Mouse (Mus musculus) inflammation-experienced regulatory T-cells, adult 6 months (primary cell): ENCODE data around the gene Frmd4a. TPM values are rescaled to one million over a fixed set of nuclear protein-coding genes. Genes with fewer than 3 reads are reported as not detected.

Experiments
- ATAC-seq: one replicate; pipeline ENCODE4 v1.8.0; 2017
- polyA plus RNA-seq, 3 experiments: library from polyadenylated mRNA; unstranded; fragments of 100-300 nt; shearing (Covaris generic); gene quantifications; one replicate each; pipeline ENCODE4 v1.2.1; 2017

Gene Frmd4a
- 1 to 10 TPM; 1.2 to 1.5 (median 1.5) TPM for polyA plus RNA-seq

DNA sequence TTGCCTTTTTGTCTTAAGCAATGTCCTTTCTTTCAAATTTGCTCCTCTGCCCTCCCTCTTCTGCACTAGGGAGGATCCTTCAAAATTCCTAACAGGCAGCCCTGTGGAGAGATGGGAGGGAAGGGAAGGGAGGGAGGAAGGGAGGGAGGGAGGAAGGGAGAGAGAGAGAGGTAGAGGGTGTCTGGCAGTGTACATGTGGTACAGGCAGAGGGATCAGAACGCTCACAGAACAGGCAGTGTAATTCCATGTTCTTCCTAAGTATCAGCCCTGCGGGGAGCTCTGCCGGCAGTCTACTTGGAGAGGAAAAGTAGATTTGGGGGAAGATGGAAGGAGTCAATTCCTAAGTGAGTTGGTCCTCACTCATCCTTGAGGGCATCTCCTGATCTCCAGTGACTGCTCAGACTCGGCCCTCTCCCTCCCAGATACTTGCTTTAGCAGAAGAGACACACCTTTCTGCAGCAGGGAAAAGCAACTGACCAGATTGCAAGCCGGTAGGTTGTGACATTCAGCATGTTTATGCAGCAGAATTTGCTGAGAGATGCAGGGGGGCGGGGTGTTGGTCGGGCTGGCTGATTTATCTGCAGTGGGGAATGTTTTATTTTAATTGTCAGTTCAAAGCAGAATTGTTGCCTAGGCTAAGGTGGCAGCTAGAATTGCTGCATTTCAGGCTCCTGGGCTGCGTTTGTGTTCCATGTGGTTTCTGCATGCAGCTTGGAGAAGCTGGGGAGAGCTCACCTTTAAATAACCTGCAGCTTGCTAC is at the start of gene Frmd4a:
Gene Frmd4a, plus strand, starts transcription at position 190 of the 761 bp plus-strand sequence.
- no peak for ATAC-seq

DNA sequence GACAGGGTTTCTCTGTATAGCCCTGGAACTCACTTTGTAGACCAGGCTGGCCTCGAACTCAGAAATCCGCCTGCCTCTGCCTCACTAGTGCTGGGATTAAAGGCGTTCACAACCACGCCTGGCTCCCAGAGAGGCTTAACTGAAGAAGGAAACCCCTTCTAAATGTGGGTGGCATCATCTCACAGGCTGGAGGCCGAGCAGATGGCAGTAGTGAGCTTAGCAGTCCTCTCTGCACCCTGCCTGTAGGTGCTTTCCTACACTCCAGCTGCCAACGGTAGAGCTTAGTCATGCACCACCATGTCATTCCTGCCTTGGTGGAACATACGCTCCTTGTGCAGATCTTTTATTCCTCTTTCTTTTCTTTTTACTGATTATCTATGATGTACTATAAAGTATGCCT is 28.6 kb upstream of the Frmd4a start:
- no peak for ATAC-seq

DNA sequence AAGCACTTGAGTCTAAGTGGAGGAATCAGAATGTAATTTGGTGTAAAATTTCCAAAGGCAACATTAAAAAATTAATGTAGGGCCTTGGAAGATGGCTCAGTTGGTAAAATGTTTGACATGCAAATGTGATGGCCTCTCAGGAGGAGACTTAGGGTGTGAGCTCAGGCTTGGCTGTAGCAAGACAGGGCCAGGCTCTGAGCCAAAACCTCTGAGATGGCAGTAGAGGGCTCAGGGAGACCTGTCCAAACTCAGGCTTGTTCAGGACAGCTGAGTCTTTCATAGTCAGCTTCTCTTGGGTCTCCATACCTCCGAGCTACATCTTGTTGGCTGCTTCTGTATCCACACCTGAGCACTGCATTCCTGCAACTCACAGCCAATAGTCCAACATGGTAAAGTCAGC is 27.1 kb upstream of the Frmd4a start:
- no peak for ATAC-seq

DNA sequence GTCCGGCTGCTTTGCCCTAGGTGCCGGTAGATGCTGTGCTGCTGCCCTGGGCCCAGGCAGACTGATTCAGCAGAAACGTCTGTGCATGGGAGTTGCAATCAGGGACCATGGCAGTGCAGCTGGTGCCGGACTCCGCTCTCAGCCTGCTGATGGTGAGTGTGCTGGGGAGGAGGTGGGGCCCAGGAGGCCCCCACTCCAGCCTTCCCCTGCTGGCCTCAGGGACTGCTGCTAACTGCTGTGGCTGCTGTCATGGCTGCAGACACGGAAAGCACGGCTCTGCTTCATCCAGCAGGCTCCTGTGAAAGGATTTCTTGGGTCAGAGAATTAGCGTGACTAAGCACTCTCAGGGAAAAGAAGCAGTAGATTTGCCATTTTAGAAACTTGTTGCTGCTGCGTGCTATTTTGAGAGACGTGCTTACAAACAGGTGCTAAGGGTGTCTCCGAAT is 937 bp downstream of the Frmd4a start:
- ATAC-seq: no peak

DNA sequence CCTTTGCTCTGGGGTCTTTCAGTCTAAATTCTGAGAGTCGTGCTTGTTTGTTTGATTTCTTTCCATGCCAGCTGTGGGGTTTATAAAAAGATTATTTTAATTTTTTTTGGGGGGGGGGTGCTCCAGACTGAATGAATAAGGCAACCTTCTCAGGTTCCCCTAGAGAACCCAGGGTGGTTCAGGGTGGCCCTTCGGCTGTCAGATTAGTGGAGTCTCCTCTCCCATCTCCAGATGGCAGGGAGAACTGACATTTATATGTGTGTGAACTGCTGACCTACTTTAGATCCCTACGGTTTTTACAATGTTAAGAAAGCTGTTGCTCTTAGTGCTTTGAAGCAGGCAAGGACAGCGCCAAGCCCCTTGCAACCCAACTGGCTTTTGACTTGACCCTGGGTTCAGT is 1.4 kb downstream of the Frmd4a start:
- ATAC-seq: no peak

DNA sequence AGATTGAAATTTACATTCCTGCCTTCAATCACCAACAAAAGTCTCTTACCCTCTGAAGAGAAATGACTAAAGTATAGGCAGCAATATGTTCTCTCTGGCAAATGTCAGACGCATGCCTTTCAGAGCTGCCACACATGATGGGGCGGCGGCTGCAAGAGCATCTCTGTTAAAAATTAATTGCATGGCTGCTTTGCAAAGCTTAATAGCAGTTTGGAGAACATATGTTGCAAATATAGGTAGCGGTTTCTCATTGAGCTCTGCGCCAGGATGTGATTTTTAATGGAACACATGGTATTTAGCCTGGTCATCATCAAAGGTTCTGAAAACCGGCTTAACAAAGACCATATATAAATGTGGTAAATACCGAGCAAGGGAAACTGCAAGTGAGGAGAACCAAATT is 7.4 kb downstream of the Frmd4a start:
- ATAC-seq: no peak

DNA sequence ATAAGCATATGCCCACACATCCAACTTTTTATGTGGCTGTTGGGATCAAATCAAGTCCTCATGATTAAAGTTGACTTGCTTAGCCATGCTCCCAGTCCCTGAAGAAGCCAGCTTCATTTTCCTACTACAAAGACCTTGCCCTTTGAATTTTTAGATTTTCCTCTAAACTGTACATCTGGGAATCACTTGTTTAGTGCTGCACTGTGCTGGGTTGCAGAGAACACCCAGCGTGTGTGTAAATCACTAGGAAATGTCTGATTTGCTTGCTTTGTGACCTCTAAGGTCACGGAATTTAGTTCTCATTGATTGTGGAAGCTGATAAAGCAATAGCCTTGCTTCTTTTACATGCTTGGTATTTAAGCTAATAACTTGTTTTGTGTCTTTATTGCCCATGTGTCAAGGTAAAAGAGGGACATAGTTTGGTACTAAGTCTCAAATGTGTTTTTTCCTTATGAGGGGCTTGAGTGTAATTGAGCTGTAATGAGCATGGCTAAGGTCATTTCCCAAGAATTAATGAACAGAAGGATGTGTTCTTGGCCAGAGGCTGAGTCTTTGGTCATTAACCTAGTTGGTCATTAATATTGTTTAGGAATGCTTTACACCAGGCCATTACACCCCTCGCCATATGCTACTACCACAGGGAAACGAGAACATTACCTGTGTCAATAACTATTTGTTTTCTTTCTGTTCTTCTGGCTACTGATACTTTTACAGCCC is 11.7 kb downstream of the Frmd4a start:
- ATAC-seq: no peak

DNA sequence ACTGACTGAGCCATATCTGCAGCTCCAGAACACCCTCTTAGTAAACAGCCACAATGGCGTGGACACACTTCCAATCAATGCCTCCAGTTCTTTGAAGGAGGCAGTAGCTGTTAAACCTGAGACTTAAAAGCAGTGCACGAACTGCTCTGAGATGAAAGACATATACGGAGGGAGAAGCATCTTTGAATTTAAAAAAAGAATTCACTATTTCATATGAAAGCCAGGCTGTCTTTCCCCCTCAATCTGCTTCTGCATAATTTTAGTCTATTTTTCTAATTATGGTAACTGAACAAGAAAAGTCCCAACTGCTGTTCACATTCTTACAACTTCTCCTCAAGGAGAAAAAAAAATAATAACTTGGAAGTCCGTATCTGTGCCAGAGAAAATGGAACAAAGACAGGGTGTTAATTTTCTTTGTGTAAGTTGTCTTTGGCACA is 18.7 kb downstream of the Frmd4a start:
- ATAC-seq: no peak

DNA sequence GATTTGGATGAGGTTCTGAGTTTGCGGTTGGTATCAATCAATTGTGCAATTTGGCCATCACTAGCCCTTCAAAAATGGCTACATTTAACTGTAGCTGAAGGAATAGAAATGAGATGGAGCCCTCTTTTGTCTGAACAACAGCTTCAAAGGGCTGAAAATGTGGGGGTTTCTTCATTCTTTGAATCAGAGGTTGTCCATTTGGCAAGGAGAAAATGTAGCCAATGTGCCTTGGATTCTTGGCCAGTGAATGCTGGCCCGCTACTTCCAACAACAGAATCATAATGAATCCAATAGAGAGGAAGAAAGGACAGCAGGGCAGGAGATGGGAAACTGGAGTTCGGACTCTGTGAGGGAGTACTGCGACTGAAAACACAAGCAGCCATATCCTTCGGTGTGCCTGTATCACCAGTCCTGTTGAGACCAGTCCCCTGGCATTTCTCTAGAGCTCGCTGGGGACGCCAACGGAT is 19.2 kb downstream of the Frmd4a start:
- no peak for ATAC-seq

DNA sequence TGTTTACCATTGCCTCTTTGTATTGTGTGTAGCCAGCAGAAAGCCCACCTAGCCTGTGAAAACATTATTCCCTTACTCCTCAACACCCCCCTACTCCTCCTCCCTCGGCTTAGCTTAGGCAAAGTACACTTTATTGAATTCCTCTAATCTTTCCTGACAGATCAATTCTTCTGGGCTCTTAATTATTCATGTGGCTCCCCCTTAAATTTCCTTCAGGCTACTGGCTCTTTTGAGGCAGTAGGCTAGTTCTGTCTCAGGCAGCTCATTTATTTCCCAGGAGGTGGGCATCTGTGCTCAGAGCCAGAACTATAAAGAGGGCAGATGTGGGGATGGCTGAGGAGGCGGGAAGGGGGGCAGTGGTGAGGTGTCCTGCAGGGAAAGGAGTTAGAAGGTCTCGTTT is 24.5 kb downstream of the Frmd4a start:
- ATAC-seq: no peak

DNA sequence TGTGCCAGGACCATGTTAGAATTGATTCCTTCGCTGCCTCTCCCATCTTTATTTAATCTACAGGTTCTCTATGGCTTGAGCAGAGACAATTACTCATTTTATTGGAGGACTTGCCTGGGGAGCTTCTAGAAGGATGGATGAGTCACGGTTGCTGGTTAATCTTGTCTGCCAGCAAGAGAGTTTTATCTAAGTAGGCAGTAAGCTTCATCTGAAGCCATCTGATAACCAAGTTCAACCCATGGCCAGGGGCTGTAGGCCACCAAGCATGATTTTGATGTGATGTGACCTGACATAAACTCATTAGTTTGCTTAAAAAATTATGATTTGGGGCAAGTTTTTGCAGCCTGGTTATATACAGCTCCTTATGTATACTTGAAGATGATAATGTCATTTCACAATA is 38.0 kb downstream of the Frmd4a start:
- ATAC-seq: no peak

DNA sequence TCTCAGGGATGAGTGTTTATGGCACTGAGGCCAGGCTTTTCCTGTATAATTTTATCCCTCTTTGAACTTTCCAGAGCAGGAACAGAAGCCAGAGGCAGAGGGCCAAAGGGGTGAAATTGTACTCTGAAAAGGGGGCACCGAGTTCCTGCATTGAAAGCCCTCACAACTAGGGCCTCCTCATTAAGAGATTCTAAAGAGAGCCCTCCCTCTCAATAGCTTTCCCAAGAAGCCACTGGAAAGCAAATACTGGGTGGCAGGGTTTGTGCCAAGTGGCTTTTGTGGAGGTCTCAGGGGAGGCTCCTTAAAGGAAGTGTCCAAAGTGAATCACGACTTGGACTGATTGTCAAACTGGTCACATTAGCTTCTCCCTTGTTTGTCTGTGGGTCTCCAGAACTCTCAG is 43.2 kb downstream of the Frmd4a start:
- ATAC-seq: no peak

DNA sequence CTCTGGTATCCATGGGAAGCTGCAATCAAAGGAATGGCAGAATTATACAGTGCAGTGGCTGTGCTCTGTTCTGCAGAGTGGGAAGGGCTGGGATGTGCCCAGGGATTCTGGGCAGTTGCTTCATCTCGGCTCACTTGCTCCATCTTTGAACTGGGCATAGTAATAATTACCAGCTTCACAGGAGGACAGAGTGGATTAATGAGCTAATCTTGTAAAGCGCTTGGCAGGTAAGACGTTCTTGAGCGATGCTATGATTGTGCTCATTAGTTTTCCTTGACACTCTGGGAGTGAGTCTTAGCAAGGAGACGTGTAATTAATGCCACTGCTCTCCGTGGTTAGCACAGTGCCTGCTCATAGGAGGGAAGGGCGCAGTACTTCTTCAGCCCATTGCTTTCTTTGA is 54.3 kb downstream of the Frmd4a start:
- ATAC-seq: no peak

DNA sequence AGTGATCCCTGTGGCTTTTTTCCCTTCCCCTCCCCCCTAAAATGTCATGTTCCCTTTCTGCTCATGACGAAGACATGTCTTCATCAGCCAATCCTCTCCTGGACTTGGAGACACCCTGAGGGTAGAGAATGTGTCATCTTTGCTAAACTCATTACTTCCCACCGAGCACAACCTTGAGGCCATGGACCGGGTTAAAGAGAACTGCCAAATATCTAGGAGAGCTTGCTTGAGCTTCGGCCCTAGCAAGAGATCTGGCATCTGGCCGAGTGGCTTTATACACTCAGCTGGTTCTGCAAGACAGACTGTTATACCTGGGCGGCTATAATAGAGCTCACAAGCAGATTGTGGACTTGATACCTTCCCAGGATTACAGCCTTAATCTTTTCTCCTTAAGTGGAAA is 66.4 kb downstream of the Frmd4a start:
- ATAC-seq: no peak

DNA sequence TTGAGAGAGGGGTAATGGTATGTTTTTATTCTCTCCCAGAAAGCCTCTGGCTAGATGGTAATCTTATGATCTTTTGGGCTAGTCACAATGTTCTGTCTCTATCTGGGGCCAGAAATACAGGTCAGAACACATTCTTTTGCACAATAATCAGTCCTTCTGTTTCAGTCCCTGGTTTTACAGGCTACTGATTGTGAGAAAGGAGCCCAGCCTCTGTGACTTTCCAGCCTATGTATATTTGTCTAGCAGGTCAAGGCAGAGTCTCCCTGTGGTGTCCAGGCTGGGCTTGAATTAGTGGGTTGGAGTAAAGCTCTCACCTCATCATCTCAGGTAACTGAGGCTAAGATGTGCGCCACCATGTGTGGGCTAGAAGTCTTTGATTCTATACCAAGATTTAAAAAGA is 80.1 kb downstream of the Frmd4a start:
- ATAC-seq: no peak

DNA sequence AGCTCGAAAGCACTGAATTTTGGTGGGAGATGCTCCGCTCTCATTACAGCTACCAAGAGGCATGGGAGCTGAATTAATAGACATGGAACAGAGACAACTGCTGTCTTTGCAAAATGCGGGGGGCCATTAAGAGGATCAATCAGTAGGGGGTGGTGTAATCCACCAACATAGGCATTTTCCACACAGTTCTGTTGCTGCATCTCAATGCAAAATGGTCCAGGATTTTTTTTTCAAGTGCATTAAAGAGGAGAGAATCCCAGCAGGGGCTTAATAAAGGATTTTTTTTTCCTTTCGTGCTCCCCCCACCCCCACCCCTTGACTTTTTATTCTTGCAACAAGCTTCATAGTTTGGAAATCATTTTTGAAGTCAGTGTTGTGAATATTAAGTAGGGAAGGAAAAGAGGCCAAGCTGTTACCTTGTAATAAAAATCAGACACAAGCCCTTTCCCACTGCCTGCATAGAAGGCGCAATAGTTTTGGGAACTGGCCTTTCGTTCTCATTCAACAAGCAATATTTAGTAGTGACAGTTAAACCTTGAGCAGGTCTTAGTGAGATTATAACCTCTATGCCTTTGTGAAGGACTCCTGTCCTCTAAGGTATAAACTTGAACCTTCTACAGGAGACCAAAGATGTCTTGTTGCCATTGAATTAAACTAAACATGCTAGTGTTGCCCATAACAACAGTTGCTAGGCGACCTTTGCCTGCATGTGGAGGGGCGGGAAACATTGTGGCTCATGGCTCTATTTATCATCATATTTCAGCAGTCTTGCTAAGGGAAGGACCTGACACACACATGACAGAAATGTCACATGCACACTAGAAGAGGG is 81.6 kb downstream of the Frmd4a start:
- no peak for ATAC-seq

DNA sequence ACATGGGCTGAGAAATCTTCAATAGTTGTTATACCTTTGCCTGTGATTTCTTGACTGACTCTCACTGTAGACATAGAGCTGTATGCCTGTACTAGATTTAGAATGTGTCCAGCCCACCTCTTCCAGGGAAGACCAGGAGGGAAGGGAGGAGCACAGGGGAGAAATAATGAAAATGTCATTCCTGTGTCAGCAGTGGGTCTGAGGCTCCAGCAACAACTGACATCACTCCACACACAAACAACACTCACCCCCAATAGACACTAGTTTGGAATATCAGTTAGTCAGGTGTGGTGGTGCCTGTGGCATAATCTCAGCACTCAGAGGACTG is 82.2 kb downstream of the Frmd4a start:
- ATAC-seq: no peak

DNA sequence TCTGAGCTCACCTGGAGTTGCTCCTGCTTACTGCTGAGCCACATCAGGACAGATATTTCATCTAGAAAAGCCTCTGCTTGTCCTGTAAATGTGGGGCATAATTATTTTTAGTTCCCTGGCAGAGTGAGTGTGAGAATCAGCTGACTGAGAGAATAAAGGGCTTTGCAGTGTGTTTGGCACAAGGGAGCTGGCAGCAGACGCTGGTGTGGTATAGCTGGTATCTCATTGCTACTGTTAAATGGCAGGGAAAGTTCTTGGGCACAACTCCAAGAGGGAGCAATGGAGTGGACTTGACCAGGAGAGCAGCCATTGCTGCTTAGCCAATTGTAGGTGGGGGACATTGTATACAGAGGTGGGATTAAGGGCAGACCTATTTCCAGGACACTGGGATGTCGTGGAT is 83.9 kb downstream of the Frmd4a start:
- ATAC-seq: no peak

DNA sequence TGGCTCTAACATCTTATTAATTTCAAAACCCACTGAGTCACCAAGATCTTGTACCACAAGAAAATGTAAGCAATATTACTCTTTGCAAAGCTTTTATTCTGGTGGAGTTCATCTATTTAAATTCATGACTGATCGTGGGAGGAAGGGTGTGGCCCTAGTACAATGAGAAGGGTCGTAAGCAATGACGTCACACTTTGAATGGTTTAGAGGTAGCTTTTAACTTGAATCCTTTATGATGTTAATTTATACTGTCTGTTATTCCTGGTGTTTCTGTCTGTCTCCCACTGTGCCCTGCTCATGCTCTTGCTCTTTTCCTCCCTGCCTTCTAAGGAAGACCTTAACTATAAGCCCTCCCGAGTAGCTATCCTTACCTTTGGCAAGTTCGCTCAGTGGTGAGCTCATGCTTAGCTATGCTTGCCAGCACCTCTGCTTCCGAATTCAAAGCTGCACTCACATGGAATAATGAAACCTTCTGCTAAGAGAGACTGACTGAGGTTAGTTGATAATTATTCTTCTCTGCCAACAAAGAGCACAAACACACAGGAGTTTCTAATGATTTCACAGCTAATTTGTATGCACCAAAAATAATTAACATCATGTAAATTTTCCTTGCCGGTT is 95.9 kb downstream of the Frmd4a start:
- no peak for ATAC-seq

DNA sequence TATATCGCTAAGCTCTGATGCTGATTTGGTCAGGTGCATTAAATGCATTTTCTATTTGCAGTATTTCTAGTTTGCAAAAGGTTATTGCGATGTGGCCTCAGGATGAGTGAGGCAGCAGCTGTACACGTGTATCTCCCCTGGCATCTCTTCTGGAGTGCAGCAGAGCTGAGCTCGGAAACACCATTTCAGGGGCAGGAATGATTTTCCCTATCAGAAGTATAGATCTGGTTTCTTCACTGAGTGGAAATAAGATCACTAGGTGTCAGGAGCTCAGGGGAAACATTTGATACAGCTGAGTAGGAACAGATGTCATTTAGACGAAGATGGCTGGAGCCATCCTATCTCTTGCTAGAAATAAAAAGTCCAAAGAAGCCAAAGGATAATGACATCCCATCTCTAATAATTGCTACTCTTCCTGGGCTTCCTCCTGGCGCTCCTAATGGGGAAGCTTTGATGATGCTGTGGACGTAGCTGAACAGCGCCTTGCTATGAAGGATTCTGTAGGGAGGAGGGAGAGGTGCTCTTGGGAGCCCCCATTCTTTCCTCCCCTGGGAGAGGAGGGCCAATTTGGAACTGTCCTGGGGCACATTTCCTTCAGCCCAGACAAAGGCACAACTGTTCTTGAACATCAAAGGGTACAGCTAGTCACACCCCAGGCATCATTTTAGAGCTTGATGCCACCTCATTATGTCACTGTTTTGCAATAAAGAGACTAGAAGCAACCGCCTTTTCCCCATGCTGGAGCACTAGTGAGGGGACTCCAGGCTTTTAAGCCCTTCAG is 102.4 kb downstream of the Frmd4a start:
- ATAC-seq: no peak

DNA sequence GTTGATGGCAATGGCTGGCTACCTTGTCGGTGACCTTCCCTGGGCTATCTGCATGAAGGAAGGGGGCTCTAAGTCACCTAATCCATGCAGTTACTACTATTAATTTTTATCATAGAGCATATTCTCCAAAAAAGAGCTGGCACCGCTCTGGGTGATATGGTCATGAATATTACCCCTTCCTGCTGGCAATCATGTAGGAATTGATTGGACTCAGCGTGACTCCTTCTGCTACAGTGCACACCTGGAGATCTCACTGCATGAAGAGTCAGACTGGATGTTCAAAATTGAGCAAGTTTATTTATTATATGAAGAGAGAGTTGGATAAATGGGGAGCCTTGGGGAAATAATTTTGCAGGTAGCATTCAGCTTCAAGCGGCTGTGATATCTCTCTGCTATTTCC is 113.7 kb downstream of the Frmd4a start:
- no peak for ATAC-seq

DNA sequence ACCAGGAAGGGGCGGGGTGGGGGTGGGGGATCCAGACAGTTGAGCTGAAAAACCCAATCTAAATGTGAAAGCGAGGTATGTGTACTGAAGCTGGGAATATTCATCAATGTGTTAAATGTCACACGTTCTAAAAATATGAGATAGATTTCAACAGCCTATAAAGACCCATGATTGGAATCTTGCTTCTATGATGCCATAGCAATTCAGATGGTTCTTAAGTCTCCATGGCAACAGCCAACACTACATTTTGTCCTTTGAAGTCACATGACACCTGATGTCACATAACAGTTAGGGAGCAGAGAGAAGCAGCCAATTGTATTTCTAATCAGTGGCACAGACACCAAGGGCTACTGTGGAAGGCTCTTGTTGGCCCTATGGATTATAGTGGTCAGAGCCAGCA is 120.0 kb downstream of the Frmd4a start:
- no peak for ATAC-seq
